In the genomic region with DNA sequence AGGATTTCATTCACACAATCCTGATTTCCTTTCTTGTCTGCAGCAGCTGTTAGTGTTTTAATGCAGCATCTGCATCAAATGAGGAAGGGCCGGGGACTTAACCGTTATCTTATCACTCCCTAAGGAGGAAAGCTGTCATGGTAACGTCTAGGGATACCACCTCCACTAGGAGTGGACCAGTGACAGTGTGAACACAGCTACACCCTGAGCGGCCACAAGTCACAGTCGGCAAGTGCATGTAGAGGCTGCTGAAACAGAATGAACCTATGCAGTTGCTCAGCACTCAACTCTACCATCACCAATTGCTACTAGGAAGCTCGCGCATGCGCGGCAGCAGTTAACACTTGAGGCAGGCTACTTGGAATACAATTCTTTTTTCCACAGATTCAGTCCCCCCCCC, we compare ENCODE assay signal across 23 mouse cellular contexts.
DNase-seq lines count a peak whose midpoint lies in the region; ATAC-seq and TF ChIP-seq lines count a peak whose summit lies in the region.
"Had no signal": no experiment of that assay in that cellular context is flagged by ENCODE, and none has a peak within 500 bp of the region (broad histone marks: within the 10 kb centered on the region; RNA-seq: fewer than 3 reads in every experiment).

No protein-coding gene starts in this region.

- no peak overlapping the region for H3K9ac ChIP-seq in forebrain, embryonic 11.5 days (ENCODE audit: low read length)
- H3K9ac ChIP-seq in forebrain, embryonic 16.5 days (replicated peaks; ENCODE audit: low read depth, low read length): no peak overlapping the region
- H3K9ac ChIP-seq in midbrain, embryonic 16.5 days (ENCODE audit: low read depth, low read length): no peak overlapping the region
- H3K9ac ChIP-seq in MEL (ENCODE audit: control insufficient read depth, low read depth, low read length, poor library complexity, severe bottlenecking): no peak overlapping the region
- H3K9ac ChIP-seq in midbrain, embryonic 14.5 days (replicated peaks; ENCODE audit: low read length): no peak overlapping the region
- H3K9ac ChIP-seq: heart, embryonic 15.5 days; hindbrain, embryonic 14.5 days; intestine, embryonic 15.5 days had no signal

- no peak for TF ChIP-seq POLR2A in MEL (IDR thresholded peaks at IDR 0.05; ENCODE audit: control insufficient read depth in 1 of 2, insufficient read depth in 1 of 2, low read depth in 1 of 2, low read length in 2 of 2, poor library complexity in 1 of 2)

- 61% methylated on average over 9 of the region's 9 CpGs for WGBS in forebrain, embryonic 11.5 days
- 61% methylated on average over 9 of the region's 9 CpGs for WGBS in forebrain, embryonic 16.5 days
- 61% methylated on average over 9 of the region's 9 CpGs for WGBS in midbrain, embryonic 10.5 days
- 32% methylated on average over 9 of the region's 9 CpGs for WGBS in midbrain, embryonic 16.5 days
- 42% methylated on average over 9 of the region's 9 CpGs for WGBS in midbrain, embryonic 14.5 days

- peak; percentile 36; the same call in 1 of the 2 replicates for ATAC-seq in forebrain, embryonic 11.5 days (replicated peaks; ENCODE audit: low FRiP score)
- no peak for ATAC-seq in forebrain, embryonic 16.5 days
- ATAC-seq in midbrain, embryonic 16.5 days: no peak
- no peak for ATAC-seq in midbrain, embryonic 14.5 days (ENCODE audit: low FRiP score, low TSS enrichment)
- ATAC-seq in frontal cortex, adult (ENCODE audit: low TSS enrichment): no peak
- ATAC-seq: activated CD4-positive, CD25-positive, alpha-beta regulatory T cell, adult 4 months; CD4-positive, CD25-positive, alpha-beta regulatory T cell, adult 4 months; intestine, embryonic 15.5 days had no signal

- H3K36me3 ChIP-seq in forebrain, embryonic 11.5 days (ENCODE audit: control insufficient read depth, insufficient read depth, low read length): no peaks in the 10 kb centered on the region
- no peaks in the 10 kb centered on the region for H3K36me3 ChIP-seq in forebrain, embryonic 16.5 days (ENCODE audit: control insufficient read depth, insufficient read depth)
- H3K36me3 ChIP-seq in midbrain, embryonic 10.5 days: no peaks in the 10 kb centered on the region
- H3K36me3 ChIP-seq in midbrain, embryonic 16.5 days (ENCODE audit: control insufficient read depth, insufficient read depth, low read length): no peaks in the 10 kb centered on the region
- no peaks in the 10 kb centered on the region for H3K36me3 ChIP-seq in MEL (ENCODE audit: control insufficient read depth in 1 of 2, insufficient read depth in 2 of 2, low read length in 2 of 2)
- H3K36me3 ChIP-seq in midbrain, embryonic 14.5 days (ENCODE audit: control insufficient read depth, insufficient read depth, low read length): no peaks in the 10 kb centered on the region
- H3K36me3 ChIP-seq: embryonic facial prominence, embryonic 10.5 days; G1E; heart, embryonic 15.5 days; hindbrain, embryonic 10.5 days; intestine, embryonic 15.5 days had no signal

- H3K4me3 ChIP-seq in forebrain, embryonic 11.5 days (ENCODE audit: low read depth, low read length): no peak overlapping the region
- no peak overlapping the region for H3K4me3 ChIP-seq in forebrain, embryonic 16.5 days (replicated peaks; ENCODE audit: low read length)
- H3K4me3 ChIP-seq in midbrain, embryonic 10.5 days: no peak overlapping the region
- no peak overlapping the region for H3K4me3 ChIP-seq in midbrain, embryonic 16.5 days (ENCODE audit: low read depth, low read length)
- no peak overlapping the region for H3K4me3 ChIP-seq in MEL (ENCODE audit: control insufficient read depth in 1 of 2, insufficient read depth in 1 of 2, low read depth in 2 of 2, low read length in 2 of 2)
- no peak overlapping the region for H3K4me3 ChIP-seq in midbrain, embryonic 14.5 days (replicated peaks; ENCODE audit: low read depth, low read length)
- H3K4me3 ChIP-seq: embryonic facial prominence, embryonic 10.5 days; heart, adult 2 months; heart, embryonic 15.5 days; hindbrain, embryonic 10.5 days; intestine, embryonic 15.5 days had no signal

- TF ChIP-seq CTCF in MEL (IDR thresholded peaks at IDR 0.05 in 2 of 3, conservative IDR thresholded peaks at IDR 0.05 in 1 of 3; ENCODE audit: control insufficient read depth in 1 of 3, insufficient read depth in 1 of 3, low read depth in 2 of 3, low read length in 3 of 3, poor library complexity in 1 of 3, severe bottlenecking in 1 of 3): no peak

- H3K79me2 ChIP-seq in MEL (ENCODE audit: control insufficient read depth, insufficient read depth, low read length, poor library complexity): no peaks in the 10 kb centered on the region

- H3K4me2 ChIP-seq in forebrain, embryonic 11.5 days (ENCODE audit: low read depth, low read length, severe bottlenecking): no peak overlapping the region
- H3K4me2 ChIP-seq in forebrain, embryonic 16.5 days (ENCODE audit: low read length): no peak overlapping the region
- H3K4me2 ChIP-seq in midbrain, embryonic 16.5 days (ENCODE audit: low read length): no peak overlapping the region
- no peak overlapping the region for H3K4me2 ChIP-seq in midbrain, embryonic 14.5 days (ENCODE audit: low read length)
- H3K4me2 ChIP-seq: heart, embryonic 11.5 days; heart, embryonic 15.5 days; hindbrain, embryonic 14.5 days; intestine, embryonic 15.5 days had no signal

- no peak for DNase-seq in forebrain, embryonic 11.5 days (ENCODE audit: low spot score)
- peak; percentile 24 for DNase-seq in midbrain, embryonic 10.5 days (ENCODE audit: low spot score)
- peak; percentile 3 for DNase-seq in MEL (ENCODE audit: low read depth, low spot score)
- peak; percentile 50 for DNase-seq in midbrain, embryonic 14.5 days
- DNase-seq: adrenal gland, postnatal 14 days; B cell, adult 2 months; cerebellum, adult 18-20 months; cerebellum, adult 9-11 months; cerebellum, postnatal 36 days; gastrocnemius, postnatal 10 days; heart, adult 2 months had no signal

- H3K9me3 ChIP-seq in forebrain, embryonic 11.5 days (ENCODE audit: control insufficient read depth, low read length): no peaks in the 10 kb centered on the region
- no peaks in the 10 kb centered on the region for H3K9me3 ChIP-seq in forebrain, embryonic 16.5 days (ENCODE audit: control insufficient read depth, low read length)
- no peaks in the 10 kb centered on the region for H3K9me3 ChIP-seq in midbrain, embryonic 10.5 days (replicated peaks)
- no peaks in the 10 kb centered on the region for H3K9me3 ChIP-seq in midbrain, embryonic 16.5 days (replicated peaks; ENCODE audit: control insufficient read depth, low read length, poor library complexity, severe bottlenecking)
- no peaks in the 10 kb centered on the region for H3K9me3 ChIP-seq in MEL (replicated peaks; ENCODE audit: insufficient read depth, low read length)
- H3K9me3 ChIP-seq in midbrain, embryonic 14.5 days (ENCODE audit: control insufficient read depth, low read length): no peaks in the 10 kb centered on the region
- H3K9me3 ChIP-seq: embryonic facial prominence, embryonic 10.5 days; heart, embryonic 15.5 days; hindbrain, embryonic 10.5 days; intestine, embryonic 15.5 days had no signal

- TF ChIP-seq RAD21 in MEL (IDR thresholded peaks at IDR 0.05; ENCODE audit: low read depth, low read length): no peak

- H3K27ac ChIP-seq in forebrain, embryonic 11.5 days (ENCODE audit: low read depth, low read length): no peak overlapping the region
- no peak overlapping the region for H3K27ac ChIP-seq in forebrain, embryonic 16.5 days (ENCODE audit: low read length)
- no peak overlapping the region for H3K27ac ChIP-seq in midbrain, embryonic 10.5 days (replicated peaks)
- H3K27ac ChIP-seq in midbrain, embryonic 16.5 days (ENCODE audit: low read length): no peak overlapping the region
- H3K27ac ChIP-seq in MEL (ENCODE audit: control insufficient read depth, low read depth, low read length): no peak overlapping the region
- H3K27ac ChIP-seq in midbrain, embryonic 14.5 days (replicated peaks; ENCODE audit: low read depth, low read length): no peak overlapping the region
- H3K27ac ChIP-seq: embryonic facial prominence, embryonic 10.5 days; heart, adult 2 months; heart, embryonic 15.5 days; hindbrain, embryonic 10.5 days; hindbrain, embryonic 14.5 days; intestine, embryonic 15.5 days had no signal

- no peaks in the 10 kb centered on the region for H3K4me1 ChIP-seq in forebrain, embryonic 11.5 days (replicated peaks; ENCODE audit: control insufficient read depth, insufficient read depth, low read length)
- H3K4me1 ChIP-seq in forebrain, embryonic 16.5 days (replicated peaks; ENCODE audit: control insufficient read depth, insufficient read depth, low read length): no peaks in the 10 kb centered on the region
- H3K4me1 ChIP-seq in midbrain, embryonic 10.5 days: peaks cover 21% of the 10 kb centered on the region
- H3K4me1 ChIP-seq in midbrain, embryonic 16.5 days (ENCODE audit: control insufficient read depth, insufficient read depth, low read length): 0 out of 2 replicates have a peak, but pooled peaks cover 2% of the 10 kb centered on the region
- no peaks in the 10 kb centered on the region for H3K4me1 ChIP-seq in MEL (ENCODE audit: control insufficient read depth in 1 of 2, insufficient read depth in 2 of 2, low read length in 2 of 2)
- no peaks in the 10 kb centered on the region for H3K4me1 ChIP-seq in midbrain, embryonic 14.5 days (ENCODE audit: control insufficient read depth, insufficient read depth, low read length)
- H3K4me1 ChIP-seq: embryonic facial prominence, embryonic 10.5 days; heart, embryonic 15.5 days; intestine, embryonic 15.5 days had no signal

- H3K27me3 ChIP-seq in forebrain, embryonic 11.5 days (ENCODE audit: control insufficient read depth, insufficient read depth, low read length): no peaks in the 10 kb centered on the region
- no peaks in the 10 kb centered on the region for H3K27me3 ChIP-seq in forebrain, embryonic 16.5 days (replicated peaks; ENCODE audit: control insufficient read depth, insufficient read depth, low read length)
- H3K27me3 ChIP-seq in midbrain, embryonic 10.5 days (ENCODE audit: low read depth, poor library complexity, severe bottlenecking): peaks cover 9% of the 10 kb centered on the region
- H3K27me3 ChIP-seq in midbrain, embryonic 16.5 days (ENCODE audit: control insufficient read depth, insufficient read depth, low read depth, low read length): no peaks in the 10 kb centered on the region
- no peaks in the 10 kb centered on the region for H3K27me3 ChIP-seq in MEL (ENCODE audit: control insufficient read depth in 1 of 2, insufficient read depth in 2 of 2, low read length in 2 of 2)
- no peaks in the 10 kb centered on the region for H3K27me3 ChIP-seq in midbrain, embryonic 14.5 days (ENCODE audit: control insufficient read depth, insufficient read depth, low read length)
- H3K27me3 ChIP-seq: heart, embryonic 15.5 days; intestine, embryonic 15.5 days had no signal

- no peak for TF ChIP-seq EP300 in MEL (IDR thresholded peaks at IDR 0.05; ENCODE audit: low read depth in 1 of 2, low read length in 2 of 2)

TF ChIP-seq in MEL, 35 proteins besides CTCF, POLR2A, EP300 and RAD21 (continues in another document):
- TF ChIP-seq ZC3H11A (IDR thresholded peaks at IDR 0.05; ENCODE audit: low read depth, low read length): no peak
- TF ChIP-seq HCFC1 (IDR thresholded peaks at IDR 0.05; ENCODE audit: low read depth, low read length): no peak
- no peak for TF ChIP-seq ELF1 (IDR thresholded peaks at IDR 0.05; ENCODE audit: low read depth, low read length)
- no peak for TF ChIP-seq TCF12 (IDR thresholded peaks at IDR 0.05; ENCODE audit: low read depth, low read length)
- no peak for TF ChIP-seq MAX (IDR thresholded peaks at IDR 0.05; ENCODE audit: low read length)
- TF ChIP-seq NRF1 (IDR thresholded peaks at IDR 0.05; ENCODE audit: insufficient read depth, low read depth, low read length, poor library complexity, severe bottlenecking): no peak
